Mouse (Mus musculus): Measurements from ENCODE around the gene Uqcrfs1. TPM values are rescaled to one million over a fixed set of nuclear protein-coding genes. Genes with fewer than 3 reads are reported as not detected.

The Uqcrfs1 gene
- polyA plus RNA-seq, 1 experiment from 2014 or later, result 196 TPM

DNA sequence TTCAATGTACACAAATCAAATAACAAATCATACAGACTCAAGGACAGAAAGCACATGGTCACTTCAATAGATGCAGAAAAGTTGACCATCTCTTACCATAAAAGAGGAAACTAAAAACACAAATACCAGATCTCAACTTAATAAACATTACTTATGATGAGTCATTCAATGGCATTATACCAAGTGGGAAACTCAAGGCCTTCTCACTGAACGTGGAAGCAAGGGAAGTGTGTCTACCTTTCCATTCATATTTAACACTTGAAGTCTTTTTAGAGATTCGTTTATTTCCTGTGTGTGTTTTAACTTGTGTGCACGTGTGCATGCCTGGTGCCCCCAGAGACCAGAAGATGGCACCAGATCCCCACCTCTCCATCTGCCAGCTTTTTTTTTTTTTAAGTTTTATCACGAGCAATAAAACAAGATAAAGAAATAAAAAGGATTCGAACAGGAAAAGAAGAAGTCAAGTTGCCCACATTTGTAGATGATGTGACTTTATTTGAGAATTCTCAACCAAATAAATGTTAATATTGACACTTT, 8.0 kb upstream of the Uqcrfs1 start:
- Histone ChIP-seq H3K4me1 (no peaks in the 10 kb centered on the region), H3K27me3 (no peaks in the 10 kb centered on the region), H3K4me2 (replicated peaks) (no peak overlapping the region), H3K9ac (no peak overlapping the region), H3K4me3 (no peak overlapping the region), H3K9me3 (no peaks in the 10 kb centered on the region), H3K27ac (no peak overlapping the region), H3K36me3 (no peaks in the 10 kb centered on the region)
- ATAC-seq (ENCODE audit: insufficient number of reproducible peaks, insufficient read depth, low FRiP score, low TSS enrichment), result no peak
- 42% methylated on average over 5 of the region's 5 CpGs for whole genome bisulfite sequencing

DNA sequence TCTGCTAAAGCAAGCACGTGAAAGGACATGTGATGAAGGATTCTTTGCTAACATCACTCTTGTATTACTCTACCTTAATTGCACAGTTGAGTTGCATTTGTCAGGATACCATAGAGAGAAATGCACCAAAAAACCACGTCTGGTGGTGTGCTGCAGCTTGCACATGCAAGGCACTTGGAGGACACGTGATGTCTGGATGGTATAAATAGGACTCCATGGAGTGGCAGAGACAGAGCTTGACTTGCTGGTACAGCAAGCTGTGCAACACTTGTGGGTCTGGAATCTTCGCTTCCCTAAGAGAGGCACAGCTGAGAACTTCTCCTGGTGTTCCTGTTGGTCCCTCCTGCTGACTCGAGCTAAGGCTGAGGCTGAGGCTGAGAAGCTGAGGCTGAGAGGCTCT, 4.2 kb upstream of the Uqcrfs1 start:
- Histone ChIP-seq H3K4me1 (peaks cover 5% of the 10 kb centered on the region), H3K27me3 (no peaks in the 10 kb centered on the region), H3K4me3 (no peak overlapping the region), H3K36me3 (no peaks in the 10 kb centered on the region), H3K9me3 (no peaks in the 10 kb centered on the region), H3K27ac (no peak overlapping the region), H3K9ac (no peak overlapping the region), H3K4me2 (replicated peaks) (no peak overlapping the region)
- no peak for ATAC-seq (ENCODE audit: insufficient number of reproducible peaks, insufficient read depth, low FRiP score, low TSS enrichment)
- WGBS, result 75% methylated on average over 5 of the region's 5 CpGs

DNA sequence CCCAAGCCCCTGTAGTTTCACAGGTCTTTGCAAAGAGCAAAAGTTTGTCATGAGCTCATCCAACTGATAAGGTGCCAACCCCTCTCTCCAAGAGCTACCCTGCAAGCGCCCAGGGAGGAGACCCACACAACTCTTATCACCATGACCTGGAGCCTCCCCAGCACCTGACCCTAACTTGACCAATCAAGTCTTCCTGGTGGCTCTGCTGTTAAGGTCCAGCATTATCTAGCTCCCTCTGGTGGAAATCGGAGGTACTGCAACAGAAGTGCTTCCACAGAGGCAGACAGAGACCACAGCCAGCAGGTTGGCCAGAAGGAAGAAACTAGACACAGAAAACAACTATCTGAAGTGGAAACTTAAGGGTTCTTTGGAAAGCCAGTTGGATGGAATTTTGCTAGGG, 3.7 kb upstream of the Uqcrfs1 start:
- Histone ChIP-seq H3K4me2 (replicated peaks) (no peak overlapping the region), H3K4me3 (no peak overlapping the region), H3K27me3 (no peaks in the 10 kb centered on the region), H3K4me1 (peaks cover 10% of the 10 kb centered on the region), H3K36me3 (no peaks in the 10 kb centered on the region), H3K27ac (no peak overlapping the region), H3K9me3 (no peaks in the 10 kb centered on the region), H3K9ac (no peak overlapping the region)
- ATAC-seq (ENCODE audit: insufficient number of reproducible peaks, insufficient read depth, low FRiP score, low TSS enrichment), result no peak
- WGBS, result 15% methylated on average over 2 of the region's 2 CpGs

DNA sequence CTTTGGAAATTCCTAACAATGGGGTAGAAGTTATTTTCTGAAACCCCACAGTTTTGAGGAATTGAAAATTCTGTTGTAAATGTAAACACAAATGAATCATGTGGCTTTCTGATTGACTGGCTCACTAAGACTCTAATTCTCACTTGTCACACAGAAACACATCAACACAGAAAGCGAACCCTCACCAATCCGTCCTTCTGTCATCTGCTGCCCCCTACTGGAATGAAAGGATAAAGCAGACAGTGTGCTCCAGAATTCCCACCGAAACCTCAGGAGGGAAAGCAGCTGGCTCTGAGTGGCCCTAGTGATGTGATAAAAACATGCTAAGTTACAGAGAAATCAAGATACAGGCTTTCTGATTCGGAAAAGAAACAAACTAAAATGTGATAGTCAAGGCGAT, 14.4 kb downstream of the Uqcrfs1 start:
- no peaks in the 10 kb centered on the region for H3K9me3 ChIP-seq
- ATAC-seq (ENCODE audit: insufficient number of reproducible peaks, insufficient read depth, low FRiP score, low TSS enrichment), result no peak
- no peaks in the 10 kb centered on the region for H3K27me3 ChIP-seq
- no peak overlapping the region for H3K4me2 ChIP-seq (replicated peaks)
- no peaks in the 10 kb centered on the region for H3K4me1 ChIP-seq
- WGBS, result 6% methylated on average over 5 of the region's 5 CpGs
- no peak overlapping the region for H3K4me3 ChIP-seq
- no peak overlapping the region for H3K9ac ChIP-seq
- no peak overlapping the region for H3K27ac ChIP-seq
- H3K36me3 ChIP-seq, result no peaks in the 10 kb centered on the region

DNA sequence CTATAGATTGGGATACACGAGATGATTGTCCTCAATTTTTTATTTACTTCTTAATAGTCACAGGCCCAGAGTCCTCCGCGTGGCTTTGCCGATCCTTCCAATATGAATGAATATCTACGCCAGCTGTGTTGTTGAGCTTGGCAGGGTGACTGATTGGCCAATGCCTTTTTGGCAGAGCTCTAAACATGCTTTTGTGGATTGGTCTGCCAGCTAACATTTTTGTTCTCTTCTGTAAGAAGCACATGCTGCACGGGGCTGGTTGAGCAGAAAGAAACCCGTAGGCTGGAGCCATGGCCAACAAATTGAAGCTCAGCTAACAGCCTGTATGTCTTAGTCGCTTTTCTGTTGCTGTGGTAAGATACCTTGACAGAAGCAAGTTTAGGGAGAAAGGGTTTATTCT, 20.2 kb downstream of the Uqcrfs1 start:
- no peak for ATAC-seq (ENCODE audit: insufficient number of reproducible peaks, insufficient read depth, low FRiP score, low TSS enrichment)
- no peak overlapping the region for H3K27ac ChIP-seq
- WGBS, result 87% methylated on average over 8 of the region's 8 CpGs
- no peak overlapping the region for H3K9ac ChIP-seq
- H3K27me3 ChIP-seq, result no peaks in the 10 kb centered on the region
- H3K36me3 ChIP-seq, result no peaks in the 10 kb centered on the region
- H3K4me1 ChIP-seq, result no peaks in the 10 kb centered on the region
- H3K4me2 ChIP-seq (replicated peaks), result no peak overlapping the region
- H3K9me3 ChIP-seq, result 0 out of 2 replicates have a peak, but pooled peaks cover 3% of the 10 kb centered on the region
- no peak overlapping the region for H3K4me3 ChIP-seq

DNA sequence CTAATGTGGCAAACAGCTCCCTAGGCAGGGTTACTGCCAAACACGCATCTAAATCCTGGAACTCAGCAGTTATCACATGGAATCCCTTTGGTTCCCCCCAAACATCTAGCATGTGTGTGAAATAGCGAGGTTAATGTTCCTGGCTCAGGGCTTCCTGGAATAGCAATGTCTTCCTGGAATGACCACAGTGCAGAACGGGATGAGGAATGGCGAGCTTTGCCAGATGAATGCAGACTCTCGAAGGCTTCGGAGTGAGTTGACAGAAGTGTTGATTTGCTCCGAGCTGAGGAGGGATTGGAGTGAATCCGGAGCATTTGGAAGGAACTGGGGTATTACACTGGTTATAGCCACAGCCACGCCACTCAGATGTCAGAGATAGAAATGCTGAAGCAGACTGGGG, 21.2 kb downstream of the Uqcrfs1 start:
- Histone ChIP-seq H3K9me3 (0 out of 2 replicates have a peak, but pooled peaks cover 3% of the 10 kb centered on the region), H3K9ac (no peak overlapping the region), H3K36me3 (no peaks in the 10 kb centered on the region), H3K4me3 (no peak overlapping the region), H3K4me2 (replicated peaks) (no peak overlapping the region), H3K4me1 (no peaks in the 10 kb centered on the region), H3K27me3 (no peaks in the 10 kb centered on the region), H3K27ac (no peak overlapping the region)
- no peak for ATAC-seq (ENCODE audit: insufficient number of reproducible peaks, insufficient read depth, low FRiP score, low TSS enrichment)
- WGBS, result 84% methylated on average over 9 of the region's 9 CpGs

DNA sequence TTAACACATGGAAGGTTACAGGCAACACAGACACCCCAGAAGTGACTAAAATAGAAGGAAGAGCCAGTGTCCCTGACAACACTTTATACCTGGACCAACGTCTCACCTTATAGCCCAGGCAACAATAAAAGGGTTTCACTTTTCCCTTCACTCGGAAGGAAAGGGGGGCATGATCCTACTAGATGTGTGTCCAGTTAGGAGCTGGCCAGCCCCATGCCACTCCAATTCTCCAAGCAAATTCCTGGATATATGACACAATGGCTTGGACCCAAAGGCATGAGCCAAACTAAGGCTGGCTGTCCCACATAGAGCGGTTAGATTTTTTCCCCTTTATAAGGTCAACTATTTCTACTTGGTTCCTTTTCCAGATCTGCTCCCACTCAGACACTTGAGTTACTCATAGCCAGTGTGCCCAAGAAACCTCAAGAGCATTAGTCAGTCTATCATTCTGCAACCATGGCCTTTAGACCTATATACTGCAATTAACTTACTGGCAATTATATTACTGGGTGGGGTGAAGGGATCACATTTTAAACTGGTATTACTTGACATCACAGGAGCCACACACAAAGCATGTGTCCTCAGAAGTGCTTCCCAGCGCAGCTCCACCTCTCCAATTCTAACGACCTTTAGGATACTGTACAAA, 21.8 kb downstream of the Uqcrfs1 start:
- no peak overlapping the region for H3K4me2 ChIP-seq (replicated peaks)
- H3K27me3 ChIP-seq, result no peaks in the 10 kb centered on the region
- H3K4me1 ChIP-seq, result no peaks in the 10 kb centered on the region
- WGBS, result 88% methylated on average over 5 of the region's 5 CpGs
- H3K36me3 ChIP-seq, result no peaks in the 10 kb centered on the region
- H3K27ac ChIP-seq, result no peak overlapping the region
- no peak overlapping the region for H3K4me3 ChIP-seq
- ATAC-seq (ENCODE audit: insufficient number of reproducible peaks, insufficient read depth, low FRiP score, low TSS enrichment), result no peak
- 0 out of 2 replicates have a peak, but pooled peaks cover 3% of the 10 kb centered on the region for H3K9me3 ChIP-seq
- no peak overlapping the region for H3K9ac ChIP-seq

DNA sequence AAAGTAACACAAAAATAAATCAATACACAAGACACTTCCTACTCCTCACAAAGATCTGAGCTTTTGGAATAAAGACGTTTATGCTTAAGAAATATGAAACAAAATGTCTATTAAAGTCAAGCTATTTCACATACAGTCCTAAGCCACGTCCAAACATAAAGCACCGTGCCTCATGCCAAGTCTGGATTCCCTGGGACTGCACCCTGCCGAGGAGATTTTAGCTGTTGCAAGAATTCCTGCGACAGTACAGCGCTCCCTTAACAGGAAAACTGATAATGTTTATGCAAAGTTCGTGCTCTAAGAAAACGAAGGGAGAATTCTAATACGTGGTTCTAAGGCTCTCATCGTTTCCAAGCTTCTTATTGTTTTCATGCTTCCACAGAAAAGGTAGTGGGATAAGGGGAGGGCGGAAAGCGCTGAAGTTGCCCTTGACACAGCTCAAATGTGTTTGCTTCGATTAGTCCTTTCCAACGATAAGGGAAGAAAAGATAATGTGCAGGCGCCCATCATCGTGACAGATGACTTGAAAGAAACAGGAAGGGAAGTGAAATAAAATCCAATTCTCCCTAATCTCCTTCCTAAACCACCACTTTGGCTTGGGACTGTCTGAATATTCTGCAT, 23.8 kb downstream of the Uqcrfs1 start:
- H3K27me3 ChIP-seq, result no peaks in the 10 kb centered on the region
- no peak for ATAC-seq (ENCODE audit: insufficient number of reproducible peaks, insufficient read depth, low FRiP score, low TSS enrichment)
- H3K27ac ChIP-seq, result no peak overlapping the region
- H3K9ac ChIP-seq, result no peak overlapping the region
- 69% methylated on average over 16 of the region's 16 CpGs for WGBS
- 0 out of 2 replicates have a peak, but pooled peaks cover 3% of the 10 kb centered on the region for H3K9me3 ChIP-seq
- H3K4me3 ChIP-seq, result no peak overlapping the region
- no peaks in the 10 kb centered on the region for H3K36me3 ChIP-seq
- no peak overlapping the region for H3K4me2 ChIP-seq (replicated peaks)
- H3K4me1 ChIP-seq, result no peaks in the 10 kb centered on the region

DNA sequence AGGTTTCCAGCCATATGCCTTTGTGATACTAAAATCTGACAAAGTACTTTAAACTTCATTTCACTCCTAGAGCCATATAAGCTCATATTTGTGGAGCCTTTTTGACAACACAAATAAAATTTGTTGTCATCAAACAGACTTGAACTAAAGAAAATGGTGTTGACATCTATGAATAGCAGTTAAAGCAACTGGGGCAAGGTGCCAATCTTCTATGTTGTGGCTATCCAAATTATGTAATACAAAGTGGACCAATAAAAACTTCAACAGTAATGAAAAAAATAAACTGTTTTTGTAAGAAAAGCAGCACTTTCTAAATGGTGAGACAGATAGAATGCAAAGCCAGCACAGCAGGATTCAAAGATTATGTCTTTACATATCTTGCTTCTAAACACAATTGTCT, 27.0 kb downstream of the Uqcrfs1 start:
- Histone ChIP-seq H3K9me3 (0 out of 2 replicates have a peak, but pooled peaks cover 3% of the 10 kb centered on the region), H3K9ac (no peak overlapping the region), H3K4me2 (replicated peaks) (no peak overlapping the region), H3K36me3 (no peaks in the 10 kb centered on the region), H3K27ac (no peak overlapping the region), H3K27me3 (no peaks in the 10 kb centered on the region), H3K4me3 (no peak overlapping the region), H3K4me1 (no peaks in the 10 kb centered on the region)
- ATAC-seq (ENCODE audit: insufficient number of reproducible peaks, insufficient read depth, low FRiP score, low TSS enrichment), result no peak

DNA sequence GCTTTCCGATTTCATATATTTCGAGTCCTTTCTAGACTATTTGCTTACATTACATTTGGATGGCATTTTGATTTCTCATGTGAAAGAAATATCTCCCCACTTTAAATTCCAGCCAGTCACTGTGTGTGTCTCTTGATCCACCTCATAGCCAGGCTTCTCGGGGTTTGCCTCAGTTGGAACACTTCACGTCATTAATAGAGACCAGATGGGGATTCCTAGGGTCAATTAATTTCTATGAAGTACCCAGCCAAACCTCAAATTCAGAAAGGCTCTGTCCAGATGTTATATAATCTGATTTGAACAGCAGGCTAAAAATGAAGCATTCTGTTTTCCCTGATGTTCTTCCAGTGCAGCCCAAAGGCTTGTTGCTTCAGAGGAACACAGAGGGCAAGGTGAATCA, 37.5 kb downstream of the Uqcrfs1 start:
- H3K27ac ChIP-seq, result no peak overlapping the region
- H3K9ac ChIP-seq, result no peak overlapping the region
- H3K36me3 ChIP-seq, result no peaks in the 10 kb centered on the region
- ATAC-seq (ENCODE audit: insufficient number of reproducible peaks, insufficient read depth, low FRiP score, low TSS enrichment), result no peak
- H3K4me2 ChIP-seq (replicated peaks), result no peak overlapping the region
- no peak overlapping the region for H3K4me3 ChIP-seq
- H3K9me3 ChIP-seq, result no peaks in the 10 kb centered on the region
- WGBS, result 49% methylated on average over 4 of the region's 4 CpGs
- H3K27me3 ChIP-seq, result no peaks in the 10 kb centered on the region
- peaks cover 5% of the 10 kb centered on the region; the same call in 1 of the 2 replicates for H3K4me1 ChIP-seq

DNA sequence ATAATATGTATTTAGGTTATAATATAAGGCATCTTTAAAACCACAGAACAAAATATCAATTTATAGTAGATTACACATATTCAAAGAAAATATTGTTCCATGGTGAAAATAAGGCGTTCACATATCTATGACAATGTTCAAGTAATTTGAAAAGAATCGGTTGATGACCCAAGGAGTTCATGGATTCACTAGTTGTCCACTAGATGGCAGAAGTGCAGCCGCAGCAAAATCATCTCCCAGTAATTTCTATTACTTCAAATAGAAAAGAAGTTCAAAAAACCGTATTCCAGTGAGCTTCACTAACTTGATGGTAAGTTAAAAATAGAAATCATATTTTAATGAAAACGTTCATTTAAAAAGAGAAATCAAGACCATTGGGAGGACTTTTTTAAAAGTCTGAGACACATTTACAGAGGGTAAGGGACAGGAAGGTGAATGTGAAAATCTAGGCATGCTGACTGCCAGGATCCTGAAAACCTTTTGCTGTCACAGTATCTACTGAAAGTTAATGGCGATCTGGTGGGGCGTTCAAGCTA, 43.2 kb downstream of the Uqcrfs1 start:
- no peak overlapping the region for H3K27ac ChIP-seq
- H3K4me1 ChIP-seq, result no peaks in the 10 kb centered on the region
- no peak overlapping the region for H3K4me2 ChIP-seq (replicated peaks)
- H3K9ac ChIP-seq, result no peak overlapping the region
- H3K9me3 ChIP-seq, result no peaks in the 10 kb centered on the region
- no peak for ATAC-seq (ENCODE audit: insufficient number of reproducible peaks, insufficient read depth, low FRiP score, low TSS enrichment)
- 32% methylated on average over 7 of the region's 7 CpGs for WGBS
- H3K4me3 ChIP-seq, result no peak overlapping the region
- H3K36me3 ChIP-seq, result no peaks in the 10 kb centered on the region
- H3K27me3 ChIP-seq, result no peaks in the 10 kb centered on the region

Data from embryonic facial prominence, embryonic 12.5 days (tissue).